Mouse (Mus musculus) lung, adult 2 months (tissue): ENCODE measurements around the gene Cdk2ap1.
"Not testable (repeated sequence)": the region's sequence is repeated elsewhere in the genome, so short reads cannot be mapped to it uniquely, and the experiment has no call there.

Experiments
- CTCF ChIP-seq: fragments of 200-500 bp; IDR thresholded peaks from 2 replicates; pipeline ENCODE4 v1.5.1; 2011; ENCODE audit warnings: mild to moderate bottlenecking, low read length, control low read depth; ENCODE audit not compliant: insufficient read depth
- POLR2A ChIP-seq: fragments of 200-500 bp; IDR thresholded peaks from 2 replicates; pipeline ENCODE4 v1.6.1; 2011; ENCODE audit warnings: low read depth, mild to moderate bottlenecking, control low read depth, low read length, borderline replicate concordance; ENCODE audit errors: extremely low read depth

DNA sequence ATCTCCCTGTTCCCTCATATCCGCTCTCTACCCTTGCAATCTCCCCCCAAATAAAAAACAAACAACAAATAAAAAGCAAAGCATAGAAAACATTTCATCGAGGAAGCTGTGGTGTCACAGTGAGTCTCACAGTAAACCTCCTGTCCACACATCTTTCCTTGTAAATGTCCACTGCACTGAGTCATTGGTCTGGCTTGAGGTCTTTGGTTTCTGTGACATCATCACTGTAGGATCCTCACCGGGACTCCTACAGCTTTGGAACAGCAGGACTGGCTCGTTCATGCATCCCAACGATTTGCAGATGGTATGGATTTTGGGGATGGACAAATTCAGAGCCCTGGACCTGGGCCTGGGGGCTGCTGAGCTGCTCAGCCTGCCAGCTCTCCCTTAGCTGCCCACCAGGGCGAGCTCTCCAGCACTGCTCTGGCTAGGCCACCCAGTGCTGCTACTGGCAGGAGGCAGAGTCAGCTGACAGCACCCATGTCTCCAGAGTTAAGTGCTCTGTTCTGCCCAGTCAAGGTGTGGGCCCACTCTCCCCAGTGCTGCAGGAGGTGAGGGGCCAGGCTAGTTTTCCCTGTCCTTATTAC lies 21.0 kb downstream of the Cdk2ap1 start:
- TF ChIP-seq POLR2A, CTCF: not testable (repeated sequence)
